Mouse (Mus musculus) ES-E14 (cell line): ENCODE data around the gene Degs1. TPM values are rescaled to one million over a fixed set of nuclear protein-coding genes. Genes with fewer than 3 reads are reported as not detected.

Experiments
- DNase-seq: peaks from one replicate; pipeline ENCODE4 v3.0.0-alpha.2; 2013; ENCODE audit warnings: low read depth, low spot score
- H3K27ac ChIP-seq: 2 replicates; pipeline ENCODE4 v1.5.1; 2012; ENCODE audit warnings: low read depth, mild to moderate bottlenecking, low read length, moderate library complexity, mixed read lengths; ENCODE audit not compliant: poor library complexity, insufficient read depth, severe bottlenecking
- H3K36me3 ChIP-seq: 2 replicates; pipeline ENCODE4 v1.6.1; 2012; ENCODE audit warnings: mild to moderate bottlenecking, low read length, moderate library complexity, mixed read lengths; ENCODE audit not compliant: control insufficient read depth, poor library complexity, insufficient read depth, severe bottlenecking
- H3K4me1 ChIP-seq, 2 experiments: fragments of 150-350 bp in 1 of 2; sonication (generic) in 1 of 2; 2 replicates each; pipeline ENCODE4 v1.6.1; 2012; ENCODE audit warnings: low read length in 2 of 2, mild to moderate bottlenecking in 1 of 2, mixed read lengths in 1 of 2; ENCODE audit not compliant: control insufficient read depth in 2 of 2, insufficient read depth in 2 of 2, poor library complexity in 1 of 2
- H3K4me3 ChIP-seq, 2 experiments: fragments of 150-350 bp in 1 of 2; sonication (generic) in 1 of 2; 2 replicates each; pipeline ENCODE4 v1.5.1; 2012; ENCODE audit warnings: low read length in 2 of 2, low read depth in 1 of 2, mild to moderate bottlenecking in 1 of 2, mixed read lengths in 1 of 2; ENCODE audit not compliant: insufficient read depth in 1 of 2, poor library complexity in 1 of 2, severe bottlenecking in 1 of 2
- H3K9ac ChIP-seq: 2 replicates; pipeline ENCODE4 v1.6.1; 2012; ENCODE audit warnings: low read depth, mild to moderate bottlenecking, low read length, mixed read lengths; ENCODE audit not compliant: poor library complexity, insufficient read depth, severe bottlenecking
- H3K9me3 ChIP-seq: fragments of 150-350 bp; sonication (generic); 2 replicates; pipeline ENCODE4 v1.6.1; 2012; ENCODE audit warnings: low read depth, mild to moderate bottlenecking, low read length; ENCODE audit not compliant: control insufficient read depth, insufficient read depth
- CHD2 ChIP-seq: IDR thresholded peaks from 2 replicates; pipeline ENCODE4 v1.6.1; 2014; ENCODE audit warnings: mild to moderate bottlenecking, low read depth, low read length, inconsistent platforms
- HCFC1 ChIP-seq: IDR thresholded peaks from 2 replicates; pipeline ENCODE4 v1.6.1; 2012; ENCODE audit warnings: low read length, inconsistent platforms, borderline replicate concordance; ENCODE audit not compliant: insufficient read depth
- MAFK ChIP-seq: IDR thresholded peaks from 2 replicates; pipeline ENCODE4 v1.6.1; 2014; ENCODE audit warnings: mild to moderate bottlenecking, low read depth, low read length, inconsistent platforms; ENCODE audit not compliant: insufficient read depth
- ZC3H11A ChIP-seq: IDR thresholded peaks from 2 replicates; pipeline ENCODE4 v1.6.1; 2012; ENCODE audit warnings: low read depth, mild to moderate bottlenecking, inconsistent platforms, low read length, borderline replicate concordance
- ZNF384 ChIP-seq: IDR thresholded peaks from 2 replicates; pipeline ENCODE4 v1.6.1; 2012; ENCODE audit warnings: low read depth, low read length, inconsistent platforms
- in situ Hi-C, 2 experiments: fragments of 600-800 bp; cut with MboI; formaldehyde crosslinking; loops; one replicate each; pipeline ENCODE4 v1.15.1; 2025; ENCODE audit warnings: low sequenced_read_pairs in 2 of 2, inconsistent platforms in 1 of 2; ENCODE audit not compliant: unreplicated experiment in 2 of 2
- total RNA-seq: library from RNA; depleted of rRNA; stranded (reverse); fragments of 300-350 nt; gene quantifications from 2 replicates; pipeline ENCODE4 v1.2.3, GENCODE M21; 2012

Gene Degs1
- total RNA-seq, 1 experiment: 126 TPM

DNA sequence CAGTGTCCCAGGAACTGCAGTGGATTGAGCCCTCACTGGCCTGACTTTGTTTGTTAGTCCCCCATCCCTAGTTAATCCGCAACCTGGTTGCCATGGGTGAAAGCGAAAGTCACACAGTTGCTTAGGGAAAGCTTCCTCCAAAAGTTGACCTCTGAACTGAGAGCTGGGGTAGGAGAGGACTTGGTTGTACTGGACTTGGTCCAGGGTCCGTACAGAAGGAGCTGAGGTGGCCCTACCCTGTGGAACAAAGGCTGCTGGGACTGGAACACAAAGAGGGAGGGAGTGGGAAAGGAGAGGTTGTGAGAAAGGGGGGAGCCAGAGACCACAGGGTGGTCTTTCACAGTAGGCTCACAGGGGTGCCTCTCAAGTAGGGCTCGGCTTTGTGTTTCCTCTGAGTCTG is 14.3 kb downstream of the Degs1 start:
- Histone ChIP-seq H3K4me1 (peaks cover 0 to 4% of the 10 kb centered on the region in 2 experiments; a peak in 3 of 4 replicates), H3K4me3 (no peak overlapping the region), H3K36me3 (0 out of 2 replicates have a peak, but pooled peaks cover 2% of the 10 kb centered on the region), H3K9me3 (no peaks in the 10 kb centered on the region), H3K9ac (no peak overlapping the region), H3K27ac (no peak overlapping the region)
- in situ Hi-C loops: no loop called here
- DNase-seq: no peak
- TF ChIP-seq ZC3H11A (no peak), MAFK (no peak)

DNA sequence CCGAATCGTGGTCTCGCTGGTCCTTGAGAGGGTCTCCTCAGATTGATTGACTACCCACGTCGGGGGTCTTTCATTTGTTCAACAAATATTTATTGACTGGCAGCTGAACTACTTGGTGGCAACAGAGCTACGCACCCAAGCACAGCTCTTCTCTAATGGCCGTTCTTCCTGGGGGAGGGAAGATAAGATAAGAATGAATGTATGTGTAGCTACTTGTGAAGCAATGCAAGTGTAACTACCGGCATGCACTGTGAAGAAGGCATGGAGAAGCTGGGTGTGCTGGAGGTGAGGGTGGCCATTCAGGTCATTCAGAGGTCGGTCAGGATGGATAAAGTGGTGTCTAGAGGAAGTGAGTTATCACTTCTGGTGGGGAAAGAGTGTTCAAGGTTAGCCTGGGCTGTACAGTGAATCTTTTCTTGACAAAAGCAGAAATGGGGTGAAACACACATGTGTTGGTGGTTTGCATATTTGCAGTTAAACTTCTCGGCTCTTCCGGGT is 16.5 kb downstream of the Degs1 start:
- in situ Hi-C loops: no loop called here
- Histone ChIP-seq H3K9ac (no peak overlapping the region), H3K9me3 (no peaks in the 10 kb centered on the region), H3K4me3 (no peak overlapping the region), H3K4me1 (no peaks in the 10 kb centered on the region), H3K27ac (no peak overlapping the region), H3K36me3 (no peaks in the 10 kb centered on the region)
- DNase-seq: no peak
- TF ChIP-seq CHD2 (no peak), MAFK (no peak), ZNF384 (no peak), ZC3H11A (no peak), HCFC1 (no peak)

DNA sequence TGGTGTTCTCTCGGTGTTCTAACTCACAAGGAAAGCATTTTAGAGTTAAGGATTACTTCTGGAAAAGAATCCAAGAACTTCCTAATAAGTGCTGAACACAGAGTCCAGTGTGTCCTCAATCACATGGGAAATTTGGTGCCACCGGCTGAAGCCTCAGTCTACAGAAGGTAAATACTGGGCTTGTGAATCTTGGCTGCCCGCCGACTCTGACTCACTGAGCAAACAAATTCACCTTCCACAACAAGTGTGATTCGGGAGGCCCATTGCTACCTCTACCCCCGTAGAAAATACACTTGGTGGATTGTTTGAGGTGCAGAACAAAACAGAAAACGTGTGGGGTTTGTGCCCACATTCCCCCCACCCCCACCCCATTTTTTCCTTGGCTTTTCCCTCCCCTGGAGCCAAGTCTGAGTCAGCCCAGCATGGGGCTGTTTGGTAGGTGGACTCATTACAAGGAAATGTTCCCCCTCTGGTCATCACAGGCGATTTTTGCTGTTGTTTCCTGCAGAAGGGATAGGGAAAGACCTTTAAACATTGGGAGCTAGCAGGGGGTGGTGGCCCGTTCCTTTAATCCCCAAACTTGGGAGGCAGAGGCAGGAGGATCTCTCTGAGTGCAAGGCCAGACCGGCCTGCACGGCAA is 26.4 kb downstream of the Degs1 start:
- DNase-seq: no peak
- in situ Hi-C loops: no loop called here
- Histone ChIP-seq H3K4me3 (no peak overlapping the region), H3K27ac (no peak overlapping the region), H3K36me3 (no peaks in the 10 kb centered on the region), H3K4me1 (no peaks in the 10 kb centered on the region), H3K9me3 (no peaks in the 10 kb centered on the region), H3K9ac (no peak overlapping the region)
- no peak for TF ChIP-seq CHD2
- no peak for TF ChIP-seq ZC3H11A
- no peak for TF ChIP-seq MAFK

DNA sequence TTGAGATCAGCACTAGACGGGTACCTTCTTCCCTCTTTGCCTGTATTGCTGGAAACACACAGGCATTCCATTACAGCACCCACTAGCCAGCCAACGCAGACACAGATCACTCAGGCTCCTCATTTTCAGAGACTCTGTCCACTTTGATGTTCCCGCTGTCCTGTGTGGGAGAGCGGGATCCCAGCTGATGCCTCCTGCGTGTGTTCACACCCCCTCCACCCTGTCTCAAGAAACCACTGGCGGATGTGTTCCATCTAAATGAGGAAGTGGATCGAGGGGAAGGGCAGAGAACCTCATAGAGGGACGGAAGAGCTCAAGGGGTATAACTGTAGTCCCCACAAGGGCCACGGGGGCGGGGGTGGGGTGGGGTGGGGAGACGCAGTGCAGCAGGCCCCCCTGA is 27.6 kb downstream of the Degs1 start:
- Histone ChIP-seq H3K9ac (no peak overlapping the region), H3K36me3 (no peaks in the 10 kb centered on the region), H3K9me3 (no peaks in the 10 kb centered on the region), H3K4me3 (no peak overlapping the region), H3K27ac (no peak overlapping the region), H3K4me1 (no peaks in the 10 kb centered on the region)
- no peak for DNase-seq
- in situ Hi-C loops: no loop called here
- no peak for TF ChIP-seq CHD2
- TF ChIP-seq MAFK: no peak
- no peak for TF ChIP-seq HCFC1
- TF ChIP-seq ZC3H11A: no peak

DNA sequence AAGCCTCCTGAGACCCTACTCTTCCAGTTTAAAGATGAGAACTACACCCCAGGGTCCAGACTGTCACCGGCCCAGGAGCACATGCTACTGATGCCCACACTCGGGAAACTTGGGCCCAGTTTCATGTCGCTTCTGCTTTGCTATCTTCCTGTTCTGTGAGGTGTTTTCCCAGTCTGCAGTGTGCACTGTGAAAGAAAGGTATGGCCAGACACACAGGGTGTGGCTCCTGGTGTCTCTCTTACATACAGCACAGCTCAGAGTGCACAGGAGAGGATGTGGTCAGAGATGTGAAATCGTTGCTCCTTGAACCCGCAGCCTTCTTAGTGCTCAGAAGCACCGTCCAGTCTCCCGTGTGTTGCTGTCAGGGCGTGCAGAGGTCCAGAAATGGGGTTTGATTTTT is 28.0 kb downstream of the Degs1 start:
- no peak overlapping the region for H3K9ac ChIP-seq
- TF ChIP-seq HCFC1: no peak
- no peak for TF ChIP-seq ZC3H11A
- TF ChIP-seq MAFK: no peak
- TF ChIP-seq ZNF384: no peak
- TF ChIP-seq CHD2: no peak
- H3K4me3 ChIP-seq: no peak overlapping the region
- no peaks in the 10 kb centered on the region for H3K9me3 ChIP-seq
- DNase-seq: no peak
- no peak overlapping the region for H3K27ac ChIP-seq
- in situ Hi-C loops: no loop called here
- H3K36me3 ChIP-seq: no peaks in the 10 kb centered on the region
- no peaks in the 10 kb centered on the region for H3K4me1 ChIP-seq
